Mouse (Mus musculus) kidney, adult 9 months (tissue): ENCODE results near the gene Vmn1r142.
"Not testable (repeated sequence)": the region's sequence is repeated elsewhere in the genome, so short reads cannot be mapped to it uniquely, and the experiment has no call there.

Experiments
- DNase-seq: peaks from one replicate; pipeline ENCODE4 v3.0.0; 2022

Vmn1r142 gene

DNA sequence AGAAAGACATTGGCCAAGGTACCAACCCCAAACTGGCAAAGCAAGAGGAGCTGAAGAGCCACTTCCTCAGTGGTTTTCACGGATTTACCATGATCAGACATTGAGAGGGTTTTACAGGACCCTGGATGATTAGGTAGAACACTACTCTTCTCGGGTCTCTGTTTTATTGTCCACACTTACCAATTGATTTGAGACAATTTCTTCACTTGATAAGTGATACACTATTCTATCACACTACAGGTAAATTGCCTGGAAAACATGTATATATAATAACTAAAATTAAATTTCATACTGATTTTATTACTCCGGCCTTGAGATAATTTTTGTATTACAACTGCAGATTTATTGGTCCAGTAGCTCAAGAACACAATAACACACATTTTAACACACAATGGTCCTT is at the start of gene Vmn1r142:
Vmn1r142 (minus strand) TSS at position 101 of the 400 bp plus-strand sequence.
- DNase-seq = not testable (repeated sequence)

DNA sequence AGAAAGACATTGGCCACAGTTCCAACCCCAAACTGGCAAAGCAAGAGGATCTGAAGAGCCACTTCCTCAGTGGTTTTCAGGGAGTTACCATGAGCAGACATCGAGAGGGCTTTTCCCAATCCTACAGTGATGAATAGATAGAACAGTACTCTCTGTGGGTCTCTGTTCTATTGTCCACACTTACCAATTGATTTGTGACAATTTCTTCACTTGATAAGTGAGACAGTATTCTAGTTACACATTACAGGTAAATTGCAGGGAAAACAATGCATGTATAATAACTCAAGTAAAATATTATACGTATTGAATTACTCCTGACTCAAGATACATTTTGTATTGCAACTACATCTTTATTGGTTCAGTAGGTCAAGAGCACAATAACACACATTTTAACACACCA is 37.3 kb upstream of the Vmn1r142 start, which contains the start of gene Gm8653:
Gm8653 (minus strand) TSS at position 101 of the 400 bp plus-strand sequence.
- DNase-seq = not testable (repeated sequence)

DNA sequence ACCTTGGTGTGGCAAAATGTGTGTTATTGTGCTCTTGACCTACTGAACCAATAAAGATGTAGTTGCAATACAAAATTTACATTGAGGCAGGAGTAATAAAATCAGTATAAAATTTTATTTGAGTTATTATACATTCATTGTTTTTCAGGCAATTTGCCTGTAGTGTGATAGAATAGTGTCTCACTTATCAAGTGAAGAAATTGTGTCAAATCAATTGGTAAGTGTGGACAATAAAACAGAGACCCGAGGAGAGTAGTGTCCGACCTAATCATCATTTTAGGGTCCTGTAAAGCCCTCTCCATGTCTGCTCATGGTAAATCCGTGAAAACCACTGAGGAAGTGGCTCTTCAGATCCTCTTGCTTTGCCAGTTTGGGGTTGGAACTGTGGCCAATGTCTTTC is 25.2 kb upstream of the Vmn1r142 start, which contains the start of gene Vmn1r143:
Vmn1r143 (plus strand) TSS at position 301 of the 400 bp plus-strand sequence.
- not testable (repeated sequence) for DNase-seq

DNA sequence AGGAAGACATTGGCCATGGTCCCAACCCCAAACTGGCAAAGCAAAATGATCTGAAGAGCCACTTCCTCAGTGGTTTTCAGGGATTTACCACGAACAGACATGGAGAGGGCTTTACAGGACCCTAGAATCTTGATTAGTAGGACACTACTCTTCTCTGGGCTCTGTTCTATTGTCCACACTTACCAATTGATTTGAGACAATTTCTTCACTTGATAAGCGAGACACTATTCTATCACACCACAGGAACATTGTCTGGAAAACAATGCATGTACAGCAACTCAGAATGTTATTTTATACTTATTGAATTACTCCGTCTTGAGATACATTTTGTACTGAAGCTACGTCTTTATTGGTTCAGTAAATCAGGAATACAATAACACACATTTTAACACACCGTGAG is 29.2 kb downstream of the Vmn1r142 start, which contains the start of gene Gm10666:
Gm10666 (minus strand) TSS at position 101 of the 400 bp plus-strand sequence.
- not testable (repeated sequence) for DNase-seq

DNA sequence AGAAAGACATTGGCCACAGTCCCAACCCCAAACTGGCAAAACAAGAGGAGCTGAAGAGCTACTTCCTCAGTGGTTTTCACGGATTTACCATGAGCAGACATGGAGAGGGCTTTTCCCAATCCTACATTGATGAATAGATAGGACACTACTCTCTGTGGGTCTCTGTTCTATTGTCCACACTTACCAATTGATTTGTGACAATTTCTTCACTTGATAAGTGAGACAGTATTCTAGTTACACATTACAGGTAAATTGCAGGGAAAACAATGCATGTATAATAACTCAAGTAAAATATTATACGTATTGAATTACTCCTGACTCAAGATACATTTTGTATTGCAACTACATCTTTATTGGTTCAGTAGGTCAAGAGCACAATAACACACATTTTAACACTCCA is 45.7 kb downstream of the Vmn1r142 start, which contains the start of gene Gm16451:
Gm16451 (minus strand) TSS at position 101 of the 400 bp plus-strand sequence.
- not testable (repeated sequence) for DNase-seq
